Mouse (Mus musculus): Measurements from ENCODE around the gene Tbc1d22a. TPM values are rescaled to one million over a fixed set of nuclear protein-coding genes. Genes with fewer than 3 reads are reported as not detected.

The Tbc1d22a gene
- polyA plus RNA-seq, 1 experiment from 2014 or later: 13.7 TPM

DNA sequence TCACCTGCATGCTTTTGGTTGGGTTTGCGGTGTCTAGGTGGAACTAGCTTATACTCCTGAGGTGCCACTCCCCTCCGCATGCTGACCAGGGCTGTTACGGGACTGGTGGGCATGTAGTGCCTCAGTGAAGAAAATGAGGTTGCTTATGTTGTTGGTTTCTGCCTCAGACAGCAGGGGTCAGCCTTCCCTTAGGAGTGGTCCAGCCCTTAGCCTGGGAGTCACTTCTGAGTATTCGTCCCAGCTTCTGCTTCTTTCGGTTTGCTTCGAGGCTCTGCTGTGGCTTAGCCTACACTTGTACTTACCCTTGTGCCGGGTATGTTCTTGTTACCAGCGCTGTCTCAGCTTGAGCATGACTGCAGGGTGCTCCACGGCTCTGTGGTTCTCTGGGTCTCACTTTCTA, 36.0 kb downstream of the Tbc1d22a start:
- H3K4me1 ChIP-seq: peaks cover 13% of the 10 kb centered on the region
- WGBS: 68% methylated on average over 9 of the region's 9 CpGs
- ATAC-seq (ENCODE audit: low FRiP score, low read depth): peak; percentile 41; the same call in 1 of the 2 replicates
- H3K4me3 ChIP-seq: no peak overlapping the region
- H3K27me3 ChIP-seq: peaks cover 5% of the 10 kb centered on the region
- no peak overlapping the region for H3K4me2 ChIP-seq (replicated peaks)
- no peaks in the 10 kb centered on the region for H3K9me3 ChIP-seq
- H3K9ac ChIP-seq (replicated peaks): no peak overlapping the region
- H3K27ac ChIP-seq (replicated peaks): no peak overlapping the region
- 0 out of 2 replicates have a peak, but pooled peaks cover 4% of the 10 kb centered on the region for H3K36me3 ChIP-seq

DNA sequence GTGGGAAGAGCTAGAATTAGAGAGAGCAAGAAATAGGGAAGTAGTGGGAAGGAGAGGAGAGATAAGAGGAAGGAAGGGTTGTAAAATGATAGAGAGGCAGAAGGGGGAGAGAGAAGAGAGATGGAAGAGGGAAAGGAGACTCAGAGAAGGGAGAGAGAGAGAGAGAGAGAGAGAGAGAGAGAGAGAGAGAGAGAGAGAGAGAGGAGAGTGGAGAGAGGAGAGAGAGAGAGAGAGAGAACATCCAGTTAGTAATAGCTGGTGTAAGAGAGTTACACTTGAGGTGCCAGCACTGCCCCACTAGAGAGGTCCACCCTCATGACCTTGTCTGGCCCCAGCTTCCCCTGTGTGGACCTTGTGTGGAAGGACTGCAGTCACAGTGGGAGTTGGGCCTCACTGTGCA, 37.9 kb downstream of the Tbc1d22a start:
- Histone ChIP-seq H3K36me3 (no peaks in the 10 kb centered on the region), H3K4me2 (replicated peaks) (no peak overlapping the region), H3K27me3 (peaks cover 5% of the 10 kb centered on the region), H3K9ac (replicated peaks) (no peak overlapping the region), H3K27ac (replicated peaks) (no peak overlapping the region), H3K4me1 (peaks cover 13% of the 10 kb centered on the region), H3K4me3 (no peak overlapping the region), H3K9me3 (no peaks in the 10 kb centered on the region)
- no peak for ATAC-seq (ENCODE audit: low FRiP score, low read depth)

DNA sequence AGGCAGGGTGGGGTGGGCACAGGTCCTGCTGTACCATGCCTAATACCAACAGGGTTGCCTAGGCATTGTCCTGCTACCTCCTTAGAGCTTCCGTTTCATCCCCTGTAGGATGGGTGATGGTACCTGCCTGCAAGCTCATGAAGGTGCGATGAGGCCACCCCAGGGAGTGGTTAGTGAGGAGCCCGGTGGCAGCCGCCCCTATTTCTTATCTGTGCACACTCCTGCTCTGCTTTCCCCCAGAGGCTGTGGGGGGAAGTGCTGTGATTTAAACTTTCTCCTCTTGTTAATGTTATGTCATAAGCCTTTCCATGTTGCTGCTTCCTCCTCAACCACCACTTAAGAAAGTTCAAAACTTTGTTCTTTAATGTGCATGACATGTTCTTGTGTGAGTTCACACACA, 38.4 kb downstream of the Tbc1d22a start:
- 69% methylated on average over 4 of the region's 4 CpGs for WGBS
- H3K27me3 ChIP-seq: peaks cover 5% of the 10 kb centered on the region
- no peak overlapping the region for H3K27ac ChIP-seq (replicated peaks)
- H3K9me3 ChIP-seq: no peaks in the 10 kb centered on the region
- H3K9ac ChIP-seq (replicated peaks): no peak overlapping the region
- 0 out of 2 replicates have a peak, but pooled peaks have one; percentile 16 for ATAC-seq (ENCODE audit: low FRiP score, low read depth)
- peaks cover 16% of the 10 kb centered on the region for H3K4me1 ChIP-seq
- H3K4me3 ChIP-seq: no peak overlapping the region
- H3K36me3 ChIP-seq: no peaks in the 10 kb centered on the region
- no peak overlapping the region for H3K4me2 ChIP-seq (replicated peaks)

DNA sequence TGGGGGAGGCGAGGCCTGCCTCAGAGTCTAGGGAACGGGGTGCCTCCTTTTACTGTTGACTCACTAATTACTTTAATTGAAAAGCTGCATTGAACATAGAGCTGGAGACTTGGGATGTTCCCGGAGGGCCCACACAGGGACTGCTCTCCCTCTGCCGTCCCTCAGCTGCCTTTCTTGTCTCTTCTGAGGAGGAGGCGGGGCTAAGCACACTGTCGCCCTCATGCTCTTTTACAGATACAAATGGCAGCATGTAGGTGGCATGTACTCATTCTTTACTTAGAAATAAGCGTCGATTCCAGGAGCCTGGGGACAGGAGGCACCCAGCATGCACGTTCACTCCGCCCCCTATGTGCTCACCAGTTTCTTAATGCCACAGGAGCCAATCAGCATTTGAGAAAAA, 39.2 kb downstream of the Tbc1d22a start:
- H3K9me3 ChIP-seq: no peaks in the 10 kb centered on the region
- WGBS: 35% methylated on average over 10 of the region's 10 CpGs
- peaks cover 16% of the 10 kb centered on the region for H3K4me1 ChIP-seq
- ATAC-seq (ENCODE audit: low FRiP score, low read depth): no peak
- no peak overlapping the region for H3K27ac ChIP-seq (replicated peaks)
- H3K36me3 ChIP-seq: no peaks in the 10 kb centered on the region
- peaks cover 5% of the 10 kb centered on the region for H3K27me3 ChIP-seq
- no peak overlapping the region for H3K9ac ChIP-seq (replicated peaks)
- H3K4me2 ChIP-seq (replicated peaks): no peak overlapping the region
- no peak overlapping the region for H3K4me3 ChIP-seq

DNA sequence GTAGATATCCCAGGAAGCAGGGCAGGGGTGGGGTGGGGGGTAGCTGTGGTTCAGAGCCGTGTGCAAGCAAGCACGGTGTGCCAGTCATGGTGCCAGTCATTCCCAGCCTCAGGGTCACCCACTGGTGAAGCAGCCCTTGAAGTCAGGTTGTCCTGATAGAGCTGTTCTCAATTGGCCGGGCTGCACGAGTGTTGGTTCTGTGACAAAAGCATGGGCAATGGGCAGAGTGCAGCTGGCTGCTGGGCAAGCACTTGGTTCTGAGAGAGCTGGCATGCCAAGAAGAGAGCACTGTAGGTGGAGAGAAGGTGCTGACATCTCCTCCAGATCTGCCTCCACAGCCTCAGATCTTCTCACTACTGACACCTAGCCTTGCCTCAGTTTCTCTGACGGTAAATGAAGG, 41.9 kb downstream of the Tbc1d22a start:
- Histone ChIP-seq H3K4me2 (replicated peaks) (no peak overlapping the region), H3K4me3 (no peak overlapping the region), H3K27ac (replicated peaks) (no peak overlapping the region), H3K36me3 (no peaks in the 10 kb centered on the region), H3K9ac (replicated peaks) (no peak overlapping the region), H3K27me3 (peaks cover 1% of the 10 kb centered on the region), H3K4me1 (peaks cover 21% of the 10 kb centered on the region), H3K9me3 (no peaks in the 10 kb centered on the region)
- WGBS: 71% methylated on average over 5 of the region's 5 CpGs
- no peak for ATAC-seq (ENCODE audit: low FRiP score, low read depth)

DNA sequence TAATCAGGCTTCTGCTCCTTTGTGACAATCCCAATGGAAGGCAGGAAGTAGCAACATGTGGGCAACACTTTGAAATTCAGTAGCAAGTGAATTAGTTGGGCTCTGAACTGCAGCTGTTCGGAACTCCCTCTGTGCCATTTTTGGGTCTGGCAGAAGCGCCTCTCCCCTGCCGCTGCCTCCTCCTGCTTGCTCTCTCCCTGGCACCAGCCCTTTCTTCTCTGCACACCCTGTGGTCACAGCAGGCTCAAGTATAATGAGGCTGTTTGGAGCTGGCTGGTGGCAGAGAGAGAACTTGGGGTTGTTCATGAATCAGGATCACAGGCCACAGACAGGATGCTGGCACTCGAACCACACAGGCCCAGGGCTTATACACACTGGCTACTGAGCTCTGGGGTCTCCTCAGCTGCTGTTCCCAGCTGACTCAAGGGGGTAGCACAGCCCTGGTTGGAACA, 42.5 kb downstream of the Tbc1d22a start:
- no peak for ATAC-seq (ENCODE audit: low FRiP score, low read depth)
- Histone ChIP-seq H3K4me1 (peaks cover 25% of the 10 kb centered on the region), H3K9me3 (no peaks in the 10 kb centered on the region), H3K36me3 (no peaks in the 10 kb centered on the region), H3K27ac (replicated peaks) (no peak overlapping the region), H3K9ac (replicated peaks) (no peak overlapping the region), H3K4me3 (no peak overlapping the region), H3K4me2 (replicated peaks) (no peak overlapping the region), H3K27me3 (no peaks in the 10 kb centered on the region; the same call in 1 of the 2 replicates)
- WGBS: 45% methylated on average over 4 of the region's 4 CpGs

DNA sequence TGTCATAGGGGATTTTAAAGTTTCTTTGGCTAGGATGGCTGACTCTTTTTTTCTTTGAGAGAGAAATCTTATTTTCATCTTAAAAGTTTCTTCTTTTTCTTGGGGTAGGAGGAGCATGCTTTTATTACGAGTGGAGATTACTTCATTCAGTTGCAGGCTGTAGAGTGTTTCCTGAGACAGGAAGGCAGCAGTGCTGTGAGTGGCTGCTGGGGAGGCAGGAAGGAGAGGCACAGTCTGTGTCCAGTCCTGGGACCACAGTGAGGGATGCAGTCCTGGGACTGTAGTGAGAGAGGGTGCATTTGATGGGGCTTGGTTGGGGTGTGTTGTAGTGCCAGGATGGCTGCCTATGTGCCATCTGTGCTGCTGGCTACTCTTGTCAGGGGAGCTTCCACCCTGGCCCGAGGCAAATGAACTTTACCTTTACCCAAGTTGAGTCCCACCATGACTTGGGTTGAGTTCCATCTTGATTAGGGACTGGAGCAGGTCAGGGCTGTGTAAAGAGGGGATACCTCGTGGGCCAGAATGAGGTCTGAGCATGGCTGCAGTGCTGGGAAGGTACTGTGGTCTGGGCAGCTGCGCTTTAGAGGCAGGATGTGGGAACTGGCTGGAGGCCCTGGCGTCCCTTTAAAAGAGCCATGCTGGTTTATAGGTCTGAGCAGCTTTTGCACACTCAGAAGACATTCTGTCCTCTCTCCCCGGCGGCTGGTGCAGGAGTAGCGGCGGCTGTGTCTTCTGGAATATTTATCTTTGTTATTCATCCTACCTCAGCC, 43.8 kb downstream of the Tbc1d22a start:
- no peak overlapping the region for H3K4me3 ChIP-seq
- H3K9me3 ChIP-seq: no peaks in the 10 kb centered on the region
- no peak for ATAC-seq (ENCODE audit: low FRiP score, low read depth)
- peaks cover 26% of the 10 kb centered on the region for H3K4me1 ChIP-seq
- no peak overlapping the region for H3K9ac ChIP-seq (replicated peaks)
- H3K36me3 ChIP-seq: no peaks in the 10 kb centered on the region
- H3K27me3 ChIP-seq: no peaks in the 10 kb centered on the region; the same call in 1 of the 2 replicates
- 87% methylated on average over 9 of the region's 9 CpGs for WGBS
- H3K4me2 ChIP-seq (replicated peaks): no peak overlapping the region
- H3K27ac ChIP-seq (replicated peaks): no peak overlapping the region

DNA sequence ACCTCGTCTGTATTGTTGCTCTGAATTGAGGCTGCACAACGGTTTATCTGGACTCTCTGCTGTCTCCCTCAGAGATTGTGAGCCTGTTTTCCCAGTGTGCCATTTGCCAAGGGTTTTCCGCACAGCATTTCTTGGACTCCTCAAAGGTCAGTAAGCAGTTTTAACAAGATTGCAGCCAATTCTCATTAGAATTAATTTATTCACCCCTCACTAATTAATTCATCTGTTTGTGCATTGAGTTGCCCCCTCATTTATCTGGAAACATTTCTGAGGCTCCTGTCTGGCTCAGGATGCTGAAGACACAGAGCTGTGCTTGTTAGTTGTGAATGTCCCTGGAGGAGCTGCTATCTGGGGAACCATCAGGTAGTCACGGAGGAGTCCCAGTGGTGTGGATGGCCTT, 45.0 kb downstream of the Tbc1d22a start:
- WGBS: 84% methylated on average over 4 of the region's 4 CpGs
- H3K9me3 ChIP-seq: no peaks in the 10 kb centered on the region
- H3K36me3 ChIP-seq: no peaks in the 10 kb centered on the region
- H3K9ac ChIP-seq (replicated peaks): no peak overlapping the region
- ATAC-seq (ENCODE audit: low FRiP score, low read depth): no peak
- no peak overlapping the region for H3K4me3 ChIP-seq
- no peak overlapping the region for H3K27ac ChIP-seq (replicated peaks)
- H3K27me3 ChIP-seq: no peaks in the 10 kb centered on the region; the same call in 1 of the 2 replicates
- peaks cover 20% of the 10 kb centered on the region for H3K4me1 ChIP-seq
- H3K4me2 ChIP-seq (replicated peaks): no peak overlapping the region

DNA sequence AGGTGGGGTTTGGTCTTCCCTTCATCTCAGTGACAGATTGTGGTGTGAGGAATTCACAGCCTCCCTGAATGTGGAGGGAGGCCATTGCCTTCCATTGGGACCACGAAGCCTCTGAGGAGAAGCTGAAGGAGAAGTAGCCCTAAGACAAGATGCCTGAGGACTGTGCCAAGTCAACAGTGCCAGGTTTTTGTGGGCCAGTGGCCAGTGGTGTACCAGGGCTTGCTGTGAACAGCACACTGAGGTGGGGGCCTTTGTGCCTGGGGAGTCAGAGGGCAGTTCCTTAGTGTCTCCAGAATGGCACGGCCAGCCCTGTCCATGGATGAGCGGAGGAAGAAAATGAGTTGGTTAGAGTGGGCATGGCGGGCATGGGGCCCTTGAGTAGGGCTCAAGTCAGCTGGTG, 45.9 kb downstream of the Tbc1d22a start:
- H3K27ac ChIP-seq (replicated peaks): no peak overlapping the region
- no peak overlapping the region for H3K4me2 ChIP-seq (replicated peaks)
- peaks cover 27% of the 10 kb centered on the region for H3K4me1 ChIP-seq
- WGBS: 94% methylated on average over 4 of the region's 4 CpGs
- H3K4me3 ChIP-seq: no peak overlapping the region
- ATAC-seq (ENCODE audit: low FRiP score, low read depth): no peak
- H3K9ac ChIP-seq (replicated peaks): no peak overlapping the region
- H3K36me3 ChIP-seq: no peaks in the 10 kb centered on the region
- no peaks in the 10 kb centered on the region for H3K27me3 ChIP-seq
- H3K9me3 ChIP-seq: no peaks in the 10 kb centered on the region

DNA sequence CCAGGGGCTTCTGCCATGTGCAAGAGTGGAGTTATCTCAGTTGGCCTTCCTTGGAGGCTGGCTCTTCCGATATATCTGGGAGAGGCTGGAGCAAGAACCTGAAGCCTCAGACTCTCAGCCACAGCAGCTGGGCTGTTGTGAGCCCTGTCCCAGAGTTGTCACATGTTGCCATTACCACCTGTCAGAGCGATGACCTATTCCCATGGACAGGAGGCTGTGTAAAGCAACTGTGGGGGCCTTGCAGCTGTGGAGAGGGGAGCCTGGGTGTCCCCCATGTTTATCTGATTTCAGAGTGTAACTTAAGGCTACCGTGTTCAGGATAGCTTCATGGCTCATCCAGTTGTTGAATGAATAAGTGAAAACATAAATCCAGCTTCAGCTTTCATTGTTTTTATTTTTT, 50.1 kb downstream of the Tbc1d22a start:
- WGBS: 78% methylated on average over 3 of the region's 3 CpGs
- no peak overlapping the region for H3K4me3 ChIP-seq
- no peak overlapping the region for H3K4me2 ChIP-seq (replicated peaks)
- H3K4me1 ChIP-seq: peaks cover 30% of the 10 kb centered on the region
- ATAC-seq (ENCODE audit: low FRiP score, low read depth): no peak
- H3K27me3 ChIP-seq: no peaks in the 10 kb centered on the region
- H3K9ac ChIP-seq (replicated peaks): no peak overlapping the region
- H3K27ac ChIP-seq (replicated peaks): no peak overlapping the region
- no peaks in the 10 kb centered on the region for H3K9me3 ChIP-seq
- H3K36me3 ChIP-seq: no peaks in the 10 kb centered on the region

DNA sequence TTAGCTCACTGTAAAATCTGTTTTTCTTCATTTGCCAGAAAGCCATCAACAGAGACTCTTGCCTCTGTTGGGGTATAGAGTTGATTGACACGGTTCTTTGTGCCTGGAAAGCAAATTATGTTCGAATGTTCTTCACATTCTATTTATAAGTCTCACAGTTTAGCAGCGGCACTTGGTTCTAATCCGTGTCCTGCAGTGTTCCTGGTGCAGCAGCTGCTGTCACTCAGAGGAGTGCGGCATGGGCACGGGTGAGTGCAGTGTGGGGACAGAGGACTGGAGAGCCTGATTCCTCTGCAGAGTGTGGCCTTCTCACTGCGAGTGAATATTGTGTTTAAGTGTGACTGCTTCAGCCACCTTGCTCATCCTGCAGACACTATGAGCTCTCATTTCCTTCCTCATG, 50.5 kb downstream of the Tbc1d22a start:
- no peaks in the 10 kb centered on the region for H3K36me3 ChIP-seq
- WGBS: 57% methylated on average over 7 of the region's 7 CpGs
- H3K4me1 ChIP-seq: peaks cover 28% of the 10 kb centered on the region
- ATAC-seq (ENCODE audit: low FRiP score, low read depth): no peak
- no peak overlapping the region for H3K4me2 ChIP-seq (replicated peaks)
- no peaks in the 10 kb centered on the region for H3K27me3 ChIP-seq
- no peak overlapping the region for H3K27ac ChIP-seq (replicated peaks)
- no peaks in the 10 kb centered on the region for H3K9me3 ChIP-seq
- H3K4me3 ChIP-seq: no peak overlapping the region
- no peak overlapping the region for H3K9ac ChIP-seq (replicated peaks)

DNA sequence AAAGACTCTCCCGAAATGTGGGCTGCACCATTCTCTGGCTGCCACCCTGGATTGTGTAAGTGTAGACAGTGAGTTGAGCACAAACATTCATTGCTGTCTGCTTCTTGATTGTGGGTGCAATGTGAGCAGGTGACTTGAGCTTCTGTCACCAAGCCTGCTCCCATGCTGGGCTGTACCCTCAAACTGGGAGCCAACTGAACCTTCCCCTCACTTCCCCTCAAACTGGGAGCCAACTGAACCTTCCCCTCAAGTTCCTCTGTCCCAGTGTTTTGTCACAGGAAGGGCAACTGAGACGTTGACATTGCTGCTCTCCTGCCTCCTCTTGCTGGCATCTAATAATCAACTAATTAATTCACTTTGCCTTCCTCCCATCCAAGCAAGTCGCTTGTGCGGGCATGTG, 52.7 kb downstream of the Tbc1d22a start:
- Histone ChIP-seq H3K4me3 (no peak overlapping the region), H3K9me3 (peaks cover 3% of the 10 kb centered on the region; the same call in 1 of the 2 replicates), H3K9ac (replicated peaks) (no peak overlapping the region), H3K4me1 (peaks cover 22% of the 10 kb centered on the region), H3K4me2 (replicated peaks) (no peak overlapping the region), H3K27ac (replicated peaks) (no peak overlapping the region), H3K36me3 (no peaks in the 10 kb centered on the region), H3K27me3 (peaks cover 9% of the 10 kb centered on the region; the same call in 1 of the 2 replicates)
- no peak for ATAC-seq (ENCODE audit: low FRiP score, low read depth)
- WGBS: 80% methylated on average over 4 of the region's 4 CpGs
